Mouse (Mus musculus) MEL (cell line): ENCODE measurements around the gene Sparc. TPM values are rescaled to one million over a fixed set of nuclear protein-coding genes. Genes with fewer than 3 reads are reported as not detected.

Experiments
- DNase-seq: peaks from one replicate; pipeline ENCODE4 v3.0.0; 2011; ENCODE audit warnings: low read depth, low spot score
- H3K27ac ChIP-seq: 2 replicates; pipeline ENCODE4 v1.5.1; 2012; ENCODE audit warnings: low read depth, mild to moderate bottlenecking, control low read depth, low read length, moderate library complexity; ENCODE audit not compliant: control insufficient read depth
- H3K27me3 ChIP-seq, 2 experiments: fragments of 150-350 bp in 1 of 2; sonication (generic) in 1 of 2; 2 replicates each; pipeline ENCODE4 v1.6.1; 2012; ENCODE audit warnings: low read length in 2 of 2, mild to moderate bottlenecking in 2 of 2, improper control_type of control experiment in 1 of 2, moderate library complexity in 1 of 2; ENCODE audit not compliant: insufficient read depth in 2 of 2, control insufficient read depth in 1 of 2
- H3K36me3 ChIP-seq, 2 experiments: 2 replicates each; pipeline ENCODE4 v1.6.1; 2012 to 2014; ENCODE audit warnings: low read length in 2 of 2, improper control_type of control experiment in 1 of 2, inconsistent platforms in 1 of 2, mild to moderate bottlenecking in 1 of 2; ENCODE audit not compliant: insufficient read depth in 2 of 2, control insufficient read depth in 1 of 2
- H3K4me1 ChIP-seq, 2 experiments: fragments of 150-350 bp in 1 of 2; sonication (generic) in 1 of 2; 2 replicates each; pipeline ENCODE4 v1.6.1; 2012; ENCODE audit warnings: low read length in 2 of 2, improper control_type of control experiment in 1 of 2, mild to moderate bottlenecking in 1 of 2; ENCODE audit not compliant: insufficient read depth in 2 of 2, control insufficient read depth in 1 of 2
- H3K4me3 ChIP-seq, 2 experiments: fragments of 150-350 bp in 1 of 2; sonication (generic) in 1 of 2; 2 replicates each; pipeline ENCODE4 v1.5.1; 2012; ENCODE audit warnings: low read depth in 2 of 2, low read length in 2 of 2, mild to moderate bottlenecking in 2 of 2, moderate library complexity in 2 of 2, control low read depth in 1 of 2, improper control_type of control experiment in 1 of 2; ENCODE audit not compliant: control insufficient read depth in 1 of 2, insufficient read depth in 1 of 2
- H3K79me2 ChIP-seq: 2 replicates; pipeline ENCODE4 v1.6.1; 2012; ENCODE audit warnings: mild to moderate bottlenecking, low read length, moderate library complexity; ENCODE audit not compliant: control insufficient read depth, poor library complexity, insufficient read depth
- H3K9ac ChIP-seq: 2 replicates; pipeline ENCODE4 v1.6.1; 2012; ENCODE audit warnings: low read depth, mild to moderate bottlenecking, control low read depth, low read length, moderate library complexity; ENCODE audit not compliant: control insufficient read depth, poor library complexity, severe bottlenecking
- H3K9me3 ChIP-seq: fragments of 150-350 bp; sonication (generic); replicated peaks from 2 replicates; pipeline ENCODE4 v1.6.1; 2012; ENCODE audit warnings: mild to moderate bottlenecking, low read length, improper control_type of control experiment, moderate library complexity; ENCODE audit not compliant: insufficient read depth
- BHLHE40 ChIP-seq: IDR thresholded peaks from 2 replicates; pipeline ENCODE4 v1.6.1; 2012; ENCODE audit warnings: low read depth, mild to moderate bottlenecking, inconsistent platforms, low read length, improper control_type of control experiment, borderline replicate concordance
- CHD2 ChIP-seq: IDR thresholded peaks from 2 replicates; pipeline ENCODE4 v1.6.1; 2011; ENCODE audit warnings: low read length, improper control_type of control experiment
- GATA1 ChIP-seq: IDR thresholded peaks from 2 replicates; pipeline ENCODE4 v1.6.1; 2011; ENCODE audit warnings: low read depth, low read length, improper control_type of control experiment
- MAX ChIP-seq: IDR thresholded peaks from 2 replicates; pipeline ENCODE4 v1.6.1; 2011; ENCODE audit warnings: low read length, improper control_type of control experiment
- MAZ ChIP-seq: IDR thresholded peaks from 2 replicates; pipeline ENCODE4 v1.6.1; 2012; ENCODE audit warnings: low read depth, mild to moderate bottlenecking, inconsistent platforms, low read length, improper control_type of control experiment
- MEF2A ChIP-seq: IDR thresholded peaks from 2 replicates; pipeline ENCODE4 v1.6.1; 2014; ENCODE audit warnings: low read depth, mild to moderate bottlenecking, inconsistent platforms, low read length, improper control_type of control experiment; ENCODE audit not compliant: poor library complexity, insufficient replicate concordance, severe bottlenecking; ENCODE audit errors: extremely low read depth
- POLR2A ChIP-seq, 2 experiments: IDR thresholded peaks; 2 replicates each; pipeline ENCODE4 v1.6.1; 2011 to 2012; ENCODE audit warnings: low read length in 2 of 2, mild to moderate bottlenecking in 2 of 2, control low read depth in 1 of 2, improper control_type of control experiment in 1 of 2, low read depth in 1 of 2, moderate library complexity in 1 of 2; ENCODE audit not compliant: control insufficient read depth in 1 of 2, insufficient read depth in 1 of 2, poor library complexity in 1 of 2
- POLR2AphosphoS2 ChIP-seq: IDR thresholded peaks from 2 replicates; pipeline ENCODE4 v1.6.1; 2011; ENCODE audit warnings: low read length, improper control_type of control experiment
- POLR2AphosphoS5 ChIP-seq: IDR thresholded peaks from 2 replicates; pipeline ENCODE4 v1.6.1; 2012; ENCODE audit warnings: low read depth, borderline replicate concordance, mild to moderate bottlenecking, inconsistent platforms, low read length, moderate library complexity, mixed read lengths
- SIN3A ChIP-seq: IDR thresholded peaks from 2 replicates; pipeline ENCODE4 v1.6.1; 2012; ENCODE audit warnings: low read length, improper control_type of control experiment, inconsistent platforms
- SMC3 ChIP-seq: IDR thresholded peaks from 2 replicates; pipeline ENCODE4 v1.6.1; 2011; ENCODE audit warnings: low read depth, low read length, improper control_type of control experiment
- TBP ChIP-seq: IDR thresholded peaks from 2 replicates; pipeline ENCODE4 v1.8.0; 2011; ENCODE audit warnings: low read depth, low read length, improper control_type of control experiment
- USF1 ChIP-seq: IDR thresholded peaks from 2 replicates; pipeline ENCODE4 v1.6.1; 2014; ENCODE audit warnings: low read depth, mild to moderate bottlenecking, inconsistent platforms, low read length, improper control_type of control experiment, moderate library complexity
- USF2 ChIP-seq, 2 experiments: IDR thresholded peaks; 2 replicates each; pipeline ENCODE4 v1.6.1; 2011 to 2012; ENCODE audit warnings: improper control_type of control experiment in 2 of 2, low read length in 2 of 2, borderline replicate concordance in 1 of 2, inconsistent platforms in 1 of 2, low read depth in 1 of 2, mild to moderate bottlenecking in 1 of 2; ENCODE audit not compliant: insufficient read depth in 1 of 2
- ZNF384 ChIP-seq: IDR thresholded peaks from 2 replicates; pipeline ENCODE4 v1.6.1; 2012; ENCODE audit warnings: low read depth, mild to moderate bottlenecking, inconsistent platforms, low read length, improper control_type of control experiment
- polyA plus RNA-seq, 2 experiments: library from polyadenylated mRNA; stranded (reverse) in 1 of 2; unstranded in 1 of 2; fragments of >175 nt in 1 of 2; fragments of >200 nt in 1 of 2; gene quantifications; 2 replicates each; pipeline versions ENCODE4 v1.2.1 to v1.2.4; 2012; ENCODE audit warnings: low replicate concordance in 2 of 2, low read depth in 1 of 2; ENCODE audit not compliant: insufficient read length in 2 of 2, insufficient read depth in 1 of 2, missing spikeins in 1 of 2
- total RNA-seq: library from RNA; depleted of rRNA; stranded (reverse); fragments of 300-350 nt; gene quantifications from 2 replicates; pipeline ENCODE4 v1.2.3, GENCODE M21; 2012

Sparc gene
- total and polyA plus RNA-seq, 3 experiments: not detected

DNA sequence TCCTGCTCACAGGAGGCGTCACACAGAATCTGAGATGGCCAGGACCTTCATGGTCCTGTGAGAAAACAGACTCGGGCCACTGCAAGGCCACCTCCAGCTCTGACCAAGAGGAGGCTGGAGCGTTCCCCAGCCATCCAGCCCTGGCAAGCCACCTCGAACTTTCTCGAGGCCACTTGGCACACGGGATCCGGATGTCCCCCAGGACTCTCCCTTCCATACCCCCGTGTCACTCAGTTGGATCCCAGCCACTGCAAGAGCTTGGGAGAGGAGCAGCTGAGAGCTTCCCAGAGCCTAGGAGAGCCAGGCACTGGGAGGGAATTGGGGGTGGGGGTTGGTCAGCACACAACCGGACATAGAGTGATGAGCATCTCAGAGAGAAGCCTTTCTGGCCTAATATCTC, 25.5 kb downstream of the Sparc start (continued):
- TF ChIP-seq SMC3: no peak
- TF ChIP-seq GATA1: no peak
- no peak for TF ChIP-seq MEF2A
- TF ChIP-seq USF2 (IDR thresholded peaks at IDR 0.05; ENCODE audit: borderline replicate concordance in 1 of 2, insufficient read depth in 1 of 2, low read depth in 1 of 2, low read length in 2 of 2): no peak
- no peak for TF ChIP-seq SIN3A
- TF ChIP-seq USF1: no peak
- TF ChIP-seq, all 39 proteins: peak for 0

- TF ChIP-seq TBP (no peak), POLR2AphosphoS2 (no peak), MAX (no peak), ZNF384 (no peak), MAZ (no peak), CHD2 (no peak), POLR2AphosphoS5 (no peak), USF2 (IDR thresholded peaks at IDR 0.05; ENCODE audit: borderline replicate concordance in 1 of 2, insufficient read depth in 1 of 2, low read depth in 1 of 2, low read length in 2 of 2) (no peak), MEF2A (no peak), BHLHE40 (no peak), SIN3A (no peak), POLR2A (IDR thresholded peaks at IDR 0.05; ENCODE audit: control insufficient read depth in 1 of 2, insufficient read depth in 1 of 2, low read depth in 1 of 2, low read length in 2 of 2, poor library complexity in 1 of 2) (no peak)
- DNase-seq: no peak
- no peaks in the 10 kb centered on the region for H3K4me1 ChIP-seq
- no peaks in the 10 kb centered on the region for H3K36me3 ChIP-seq
- H3K79me2 ChIP-seq: no peaks in the 10 kb centered on the region
- no peak overlapping the region for H3K9ac ChIP-seq
- no peaks in the 10 kb centered on the region for H3K9me3 ChIP-seq
- no peak overlapping the region for H3K4me3 ChIP-seq
- H3K27me3 ChIP-seq: peaks cover 0 to 5% of the 10 kb centered on the region in 2 experiments; a peak in 2 of 4 replicates
- no peak overlapping the region for H3K27ac ChIP-seq
These were observed 25.9 kb downstream of the Sparc start for GRCm38 (mm10) chr11:55397036-55397435.

GRCm38 (mm10) chr11:55395073-55395642, 27.8 kb downstream of the Sparc start:
- no peak overlapping the region for H3K9ac ChIP-seq
- TF ChIP-seq USF2 (IDR thresholded peaks at IDR 0.05; ENCODE audit: borderline replicate concordance in 1 of 2, insufficient read depth in 1 of 2, low read depth in 1 of 2, low read length in 2 of 2) (no peak), GATA1 (no peak)
- TF ChIP-seq, all 39 proteins: peak for 0
- DNase-seq: no peak
- Histone ChIP-seq H3K27ac (no peak overlapping the region), H3K36me3 (no peaks in the 10 kb centered on the region), H3K9me3 (no peaks in the 10 kb centered on the region), H3K4me3 (no peak overlapping the region), H3K79me2 (no peaks in the 10 kb centered on the region), H3K27me3 (peaks cover 0 to 5% of the 10 kb centered on the region in 2 experiments; a peak in 2 of 4 replicates), H3K4me1 (no peaks in the 10 kb centered on the region)
